Mouse (Mus musculus): Measurements from ENCODE around the gene Lce1a1. TPM values are rescaled to one million over a fixed set of nuclear protein-coding genes. Genes with fewer than 3 reads are reported as not detected.

The Lce1a1 gene
- total RNA-seq (2023), result not detected

DNA sequence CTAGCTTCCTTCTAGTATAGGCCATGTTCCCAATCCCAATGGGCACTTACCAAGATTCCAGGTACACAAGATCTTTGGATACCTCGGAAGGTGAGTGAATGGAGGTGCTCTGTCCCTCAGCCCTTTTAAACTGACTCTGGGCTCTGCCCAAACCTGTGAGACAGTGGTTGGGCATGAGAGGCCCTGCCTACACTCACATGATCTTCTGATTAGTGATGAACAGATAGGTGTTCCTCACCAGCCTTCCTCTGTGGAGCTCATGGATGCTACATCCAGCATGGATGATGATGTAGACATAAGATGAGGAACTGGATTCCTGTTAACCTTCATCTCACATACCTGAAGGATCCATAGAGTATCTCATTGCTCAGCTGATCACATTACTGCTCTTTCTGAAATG lies at the start of gene Lce1a1:
Lce1a1 (minus strand) TSS at position 101 of the 400 bp plus-strand sequence.

GRCm38 (mm10) chr3:92687110-92687509 lies 39.0 kb upstream of the Lce1a1 start, which contains the start of gene Lce1d:
Lce1d (minus strand) TSS chr3:92687210.

DNA sequence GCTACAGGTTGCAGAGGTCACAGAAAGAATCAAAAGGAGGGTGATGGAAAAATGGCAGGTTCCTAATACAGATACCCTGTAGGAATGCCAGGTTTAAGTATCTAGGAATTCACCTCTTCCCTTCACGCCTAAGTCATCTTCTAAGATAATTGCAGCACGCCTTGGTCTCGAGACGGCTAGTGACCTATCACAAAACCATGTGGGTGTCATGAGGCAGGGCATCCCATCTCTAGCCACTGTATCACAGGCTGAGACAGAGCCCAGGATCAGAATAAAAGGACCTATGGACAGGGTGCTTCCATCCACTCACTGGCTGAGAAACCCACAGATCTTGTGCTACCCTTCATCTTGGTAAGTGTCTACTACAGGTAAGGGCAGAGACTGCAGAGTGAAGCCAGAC lies 30.8 kb upstream of the Lce1a1 start, which contains the start of gene Lce1c:
Lce1c (plus strand) TSS at position 301 of the 400 bp plus-strand sequence.

GRCm38 (mm10) chr3:92670215-92670614 lies 22.1 kb upstream of the Lce1a1 start, which contains the start of gene Lce1a2:
Lce1a2 (minus strand) TSS chr3:92670315.

DNA sequence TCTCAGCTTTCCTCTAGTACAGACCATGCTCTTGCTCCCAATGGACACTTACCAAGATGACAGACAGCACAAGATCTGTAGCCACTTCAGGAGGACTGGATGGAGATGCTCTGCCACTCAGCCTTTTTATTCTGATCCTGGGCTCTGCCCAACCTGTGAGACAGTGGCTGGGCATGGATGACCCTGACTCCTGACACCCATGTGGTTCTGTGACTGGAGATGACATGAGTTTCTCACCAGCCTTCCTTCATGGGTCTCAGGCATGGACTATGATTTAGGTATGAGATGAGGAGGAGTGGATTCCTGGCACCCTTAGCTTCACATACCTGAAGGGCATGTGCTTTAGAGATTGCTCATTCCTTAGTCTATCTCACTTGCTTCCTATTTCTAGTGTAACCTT lies 8.7 kb upstream of the Lce1a1 start, which contains the start of gene Lce1b:
Lce1b (minus strand) TSS at position 101 of the 400 bp plus-strand sequence.

GRCm38 (mm10) chr3:92621560-92621959 lies 26.5 kb downstream of the Lce1a1 start, which contains the start of gene Lce6a:
Lce6a (minus strand) TSS chr3:92621660.

DNA sequence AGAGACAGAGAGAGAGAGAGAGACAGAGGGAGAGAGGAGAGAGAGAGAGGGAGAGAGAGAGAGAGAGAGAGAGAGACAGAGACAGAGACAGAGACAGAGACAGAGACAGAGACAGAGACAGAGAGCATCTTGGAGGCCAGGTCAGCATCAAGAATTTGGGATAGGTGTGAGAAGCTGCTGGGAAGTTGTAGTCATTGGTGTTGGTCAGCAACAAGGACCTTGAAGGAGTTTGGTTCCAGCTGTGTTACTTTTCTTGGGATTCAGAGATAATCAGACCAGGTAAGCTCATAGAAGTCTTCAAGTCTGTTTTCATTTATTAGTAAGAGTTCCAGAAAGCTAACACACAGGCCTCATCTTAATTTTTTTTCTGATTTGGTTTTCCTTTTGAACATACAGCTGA lies 40.7 kb downstream of the Lce1a1 start, which contains the start of gene 2210017I01Rik:
2210017I01Rik (minus strand) TSS at position 101 of the 400 bp plus-strand sequence.

Other genes with a start within 250 kb of the Lce1a1 start
- gene Sprr2i, start 240.3 kb downstream of the Lce1a1 start, total RNA-seq (2023), result not detected
- not detected for gene Sprr2j-ps, start 230.2 kb downstream of the Lce1a1 start, total RNA-seq (2023)
- gene Gm9774, start 218.9 kb downstream of the Lce1a1 start, total RNA-seq (2023), result 0.76 TPM
- not detected for gene Sprr2k, start 215.7 kb downstream of the Lce1a1 start, total RNA-seq (2023)
- gene Sprr1b, start 209.5 kb downstream of the Lce1a1 start, total RNA-seq (2023), result not detected
- not detected for gene Sprr3, start 189.6 kb downstream of the Lce1a1 start, total RNA-seq (2023)
- gene Sprr1a, start 162.4 kb downstream of the Lce1a1 start, total RNA-seq (2023), result not detected
- not detected for gene Sprr4, start 147.8 kb downstream of the Lce1a1 start, total RNA-seq (2023)
- not detected for gene 2310046K23Rik, start 113.8 kb downstream of the Lce1a1 start, total RNA-seq (2023)
- gene Ivl, start 74.6 kb downstream of the Lce1a1 start, total RNA-seq (2023), result not detected
- gene Smcp, start 59.3 kb downstream of the Lce1a1 start, total RNA-seq (2023), result not detected
- gene 2210017I01Rik, start 40.8 kb downstream of the Lce1a1 start, total RNA-seq (2023), result not detected
- not detected for gene Lce6a, start 26.6 kb downstream of the Lce1a1 start, total RNA-seq (2023)
- not detected for gene Lce1b, start 8.6 kb upstream of the Lce1a1 start, total RNA-seq (2023)
- gene Lce1a2, start 22.0 kb upstream of the Lce1a1 start, total RNA-seq (2023), result not detected
- not detected for gene Lce1c, start 30.9 kb upstream of the Lce1a1 start, total RNA-seq (2023)
- not detected for gene Lce1d, start 38.9 kb upstream of the Lce1a1 start, total RNA-seq (2023)
- gene Lce1e, start 60.8 kb upstream of the Lce1a1 start, total RNA-seq (2023), result not detected
- not detected for gene Lce1f, start 72.0 kb upstream of the Lce1a1 start, total RNA-seq (2023)
- not detected for gene Gm38119, start 90.8 kb upstream of the Lce1a1 start, total RNA-seq (2023)
- not detected for gene Lce1g, start 104.0 kb upstream of the Lce1a1 start, total RNA-seq (2023)
- gene Lce1h, start 116.8 kb upstream of the Lce1a1 start, total RNA-seq (2023), result not detected
- not detected for gene Lce1i, start 130.6 kb upstream of the Lce1a1 start, total RNA-seq (2023)
- gene Lce1j, start 142.2 kb upstream of the Lce1a1 start, total RNA-seq (2023), result not detected
- not detected for gene Lce1k, start 159.6 kb upstream of the Lce1a1 start, total RNA-seq (2023)
- gene Kprp, start 178.9 kb upstream of the Lce1a1 start, total RNA-seq (2023), result not detected
- gene Lce1l, start 203.0 kb upstream of the Lce1a1 start, total RNA-seq (2023), result not detected
- not detected for gene 2310050C09Rik, start 221.9 kb upstream of the Lce1a1 start, total RNA-seq (2023)